Mouse (Mus musculus) cerebellum, adult 2 months (tissue): Measurements from ENCODE around the gene Rplp1. TPM values are rescaled to one million over a fixed set of nuclear protein-coding genes. Genes with fewer than 3 reads are reported as not detected.
A peak's percentile ranks its signal among the peaks of the same experiment; 100 is the strongest.

Experiments used
- DNase-seq, 2 experiments: peaks; one replicate each; pipeline ENCODE4 v3.0.0; 2021
- H3K27ac ChIP-seq: fragments of 200-500 bp; 2 replicates; pipeline ENCODE4 v1.5.1; 2012; ENCODE audit warnings: low read length, control low read depth, inconsistent platforms; ENCODE audit not compliant: insufficient read depth
- H3K27me3 ChIP-seq: fragments of 200-500 bp; 2 replicates; pipeline ENCODE4 v1.6.1; 2012; ENCODE audit warnings: inconsistent platforms, mild to moderate bottlenecking, low read length, moderate library complexity; ENCODE audit not compliant: control insufficient read depth, insufficient read depth
- H3K4me1 ChIP-seq: fragments of 200-500 bp; 2 replicates; pipeline ENCODE4 v1.6.1; 2011; ENCODE audit warnings: low read length; ENCODE audit not compliant: control insufficient read depth, insufficient read depth
- H3K4me3 ChIP-seq: fragments of 200-500 bp; replicated peaks from 2 replicates; pipeline ENCODE3; 2011; ENCODE audit warnings: mild to moderate bottlenecking, low read depth, low read length, control low read depth; ENCODE audit not compliant: insufficient read depth
- CTCF ChIP-seq: fragments of 200-500 bp; IDR thresholded peaks from 2 replicates; pipeline ENCODE4 v1.5.1; 2011; ENCODE audit warnings: low read depth, mild to moderate bottlenecking, control low read depth, low read length, moderate library complexity, borderline replicate concordance; ENCODE audit not compliant: insufficient read depth
- POLR2A ChIP-seq: fragments of 200-500 bp; IDR thresholded peaks from 2 replicates; pipeline ENCODE4 v1.6.1; 2011; ENCODE audit warnings: low read length, control low read depth, borderline replicate concordance; ENCODE audit not compliant: insufficient read depth
- WGBS: fragments of 180-500 bp; shearing (Covaris S2); methylation state at CpG from one replicate; pipeline ENCODE4 v1.1.7; 2018; 5-methylcytosine and 5-hydroxymethylcytosine counted together
- polyA plus RNA-seq: library from polyadenylated mRNA; depleted of rRNA; stranded (reverse); fragments of >200 nt; gene quantifications from 2 replicates; pipeline ENCODE4 v1.2.3, GENCODE M21; 2012

Gene Rplp1
- polyA plus RNA-seq, 1 experiment = 2,566 TPM

DNA sequence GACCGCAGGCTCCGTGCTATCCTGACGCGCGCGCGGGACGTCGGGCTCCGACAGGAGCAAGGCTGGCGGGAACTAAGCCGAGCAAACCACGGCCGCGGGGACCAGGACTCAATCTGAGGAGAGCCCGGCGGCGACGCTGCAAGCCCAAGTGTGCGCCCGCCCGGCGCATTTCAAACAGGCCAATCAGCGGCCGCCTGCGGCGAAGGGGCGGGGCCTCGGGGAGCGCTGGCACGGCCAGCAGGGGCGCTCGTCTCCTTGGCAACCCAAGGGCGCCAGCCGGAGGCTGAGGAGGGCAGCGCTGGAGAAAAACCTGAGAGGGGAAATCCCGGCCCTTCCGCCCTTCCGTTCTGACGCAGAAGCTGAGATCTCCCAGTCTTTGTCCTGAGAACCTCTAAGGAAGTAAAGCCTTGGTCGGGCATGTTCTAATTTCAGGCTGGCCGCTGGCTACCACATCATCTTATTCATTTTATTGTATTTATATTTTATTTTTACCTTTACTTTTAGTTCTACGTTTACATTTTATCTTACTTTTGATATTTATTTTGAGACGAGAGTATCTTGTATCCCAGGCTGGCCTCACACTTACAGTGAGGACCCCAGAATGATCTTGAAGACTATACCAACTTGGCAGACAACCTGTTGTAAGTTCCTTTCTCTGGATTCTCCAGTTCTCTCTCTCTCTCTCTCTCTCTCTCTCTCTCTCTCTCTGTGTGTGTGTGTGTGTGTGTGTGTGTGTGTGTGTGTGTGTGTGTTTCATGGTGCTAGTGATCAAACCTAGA is 32.5 kb upstream of the Rplp1 start, which contains the start of gene Kif23:
Gene Kif23, minus strand, starts transcription at position 152 of the 779 bp plus-strand sequence.
- DNase-seq = peak; percentile 93 to 97
- Histone ChIP-seq H3K4me1 (no peaks in the 10 kb centered on the region), H3K27ac (no peak within 1 kb of the TSS), H3K4me3 (peak within 1 kb of the TSS; percentile 63), H3K27me3 (no peaks in the 10 kb centered on the region)
- WGBS = under 1% methylated on average over 44 of the region's 44 CpGs
- TF ChIP-seq CTCF = peak; percentile 55; the same call in 1 of the 2 replicates
- no peak for TF ChIP-seq POLR2A

DNA sequence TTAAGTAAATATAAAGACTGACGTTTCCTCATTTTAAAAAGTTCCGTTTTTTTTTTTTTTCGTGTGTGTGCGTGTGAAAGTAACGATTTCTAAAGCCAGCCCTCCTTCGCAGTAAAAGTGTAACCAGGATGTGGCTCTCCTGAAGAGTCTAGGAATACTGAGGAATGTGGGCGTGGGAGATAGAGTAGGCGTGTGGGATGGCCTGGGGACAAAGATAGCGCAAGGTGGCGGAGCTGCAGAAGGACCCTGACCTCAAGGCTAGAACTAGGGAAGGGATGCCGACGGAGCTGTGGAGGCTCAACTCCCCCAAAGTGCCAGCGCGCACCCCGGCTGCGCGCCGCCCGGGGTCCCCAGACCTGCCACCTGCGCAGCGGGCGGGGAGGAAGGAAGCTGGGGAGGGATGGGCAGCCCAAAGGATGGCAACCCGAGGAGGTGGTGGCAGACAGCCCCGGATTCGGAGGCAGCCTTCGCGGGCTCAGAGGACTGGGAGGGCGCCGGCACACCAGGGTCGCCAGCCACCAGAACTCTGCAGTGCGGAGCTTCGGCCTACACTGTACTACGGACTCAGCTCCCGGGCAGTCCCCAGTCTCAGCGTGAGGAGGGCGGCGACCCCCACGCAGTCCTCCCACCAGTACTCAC is 31.8 kb upstream of the Rplp1 start:
- DNase-seq = no peak
- H3K27me3 ChIP-seq = no peaks in the 10 kb centered on the region
- H3K27ac ChIP-seq = no peak overlapping the region
- WGBS = 1% methylated on average over 38 of the region's 38 CpGs
- no peaks in the 10 kb centered on the region for H3K4me1 ChIP-seq
- peak overlapping the region; percentile 63 for H3K4me3 ChIP-seq
- TF ChIP-seq POLR2A (no peak), CTCF (no peak)

DNA sequence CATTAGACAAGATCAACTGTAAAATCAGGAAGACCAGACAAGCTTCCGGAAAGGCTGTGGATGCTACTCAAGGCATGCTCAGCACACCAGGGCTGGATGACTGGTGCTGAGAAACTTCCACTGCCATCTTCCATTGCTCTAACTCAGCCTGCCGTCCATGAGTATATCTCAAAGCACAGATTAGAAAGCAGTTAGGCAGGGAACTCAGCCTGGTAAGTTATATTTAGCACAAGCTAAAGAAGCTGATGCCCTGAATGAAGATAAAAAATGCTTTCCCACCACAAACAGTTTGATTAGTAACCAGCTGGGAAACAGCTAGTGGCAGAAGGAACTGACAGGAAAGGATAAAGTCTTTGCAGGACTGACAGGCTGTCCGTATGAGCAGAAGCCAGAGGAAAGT is 26.7 kb upstream of the Rplp1 start:
- no peak for TF ChIP-seq POLR2A
- no peak for TF ChIP-seq CTCF
- H3K27ac ChIP-seq = no peak overlapping the region
- no peaks in the 10 kb centered on the region for H3K27me3 ChIP-seq
- 87% methylated on average over 3 of the region's 3 CpGs for WGBS
- H3K4me3 ChIP-seq = no peak overlapping the region
- no peaks in the 10 kb centered on the region for H3K4me1 ChIP-seq
- no peak for DNase-seq

DNA sequence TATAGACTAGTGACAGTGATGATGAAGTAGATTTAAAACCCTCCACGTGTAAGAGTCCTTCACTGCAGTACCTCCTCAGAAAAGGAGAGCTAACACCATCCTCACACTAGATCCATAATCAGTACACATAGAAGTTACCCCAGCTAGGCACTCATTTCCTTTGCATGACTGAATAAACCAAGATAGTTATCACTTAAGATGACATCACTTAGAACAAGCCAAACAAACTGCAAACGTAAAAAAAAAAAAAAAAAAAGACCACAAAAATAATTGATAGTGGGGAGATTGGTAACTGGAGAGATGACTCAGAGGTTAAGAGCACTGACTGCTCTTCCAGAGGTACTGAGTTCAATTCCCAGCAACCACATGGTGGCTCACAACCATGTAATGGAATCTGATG is 19.0 kb upstream of the Rplp1 start:
- Histone ChIP-seq H3K4me3 (no peak overlapping the region), H3K27me3 (no peaks in the 10 kb centered on the region), H3K27ac (no peak overlapping the region), H3K4me1 (no peaks in the 10 kb centered on the region)
- 92% methylated on average over 2 of the region's 2 CpGs for WGBS
- DNase-seq = no peak
- TF ChIP-seq CTCF (no peak), POLR2A (no peak)

DNA sequence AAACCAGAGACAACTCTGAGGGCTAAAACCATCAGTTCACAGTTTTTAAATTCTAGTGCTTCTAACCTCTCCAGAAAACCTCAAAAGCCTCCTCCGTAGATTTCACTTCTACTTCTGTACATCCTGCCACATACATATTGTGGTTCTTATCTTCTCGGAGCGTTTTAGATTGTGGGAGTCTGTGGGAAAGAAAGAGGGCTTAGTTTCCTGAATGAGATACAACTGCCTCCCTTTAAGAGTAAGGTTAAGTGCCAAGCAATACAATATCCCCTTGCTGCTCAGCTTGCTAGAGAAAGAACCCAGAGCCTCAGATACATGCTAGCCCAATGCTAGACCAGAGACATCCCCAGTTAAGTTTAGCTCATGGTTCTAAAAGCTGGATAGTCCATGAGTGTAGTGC is 17.7 kb upstream of the Rplp1 start:
- WGBS = 93% methylated on average over 3 of the region's 3 CpGs
- no peak for TF ChIP-seq CTCF
- TF ChIP-seq POLR2A = no peak
- Histone ChIP-seq H3K27ac (no peak overlapping the region), H3K27me3 (no peaks in the 10 kb centered on the region), H3K4me1 (no peaks in the 10 kb centered on the region), H3K4me3 (no peak overlapping the region)
- DNase-seq = no peak

DNA sequence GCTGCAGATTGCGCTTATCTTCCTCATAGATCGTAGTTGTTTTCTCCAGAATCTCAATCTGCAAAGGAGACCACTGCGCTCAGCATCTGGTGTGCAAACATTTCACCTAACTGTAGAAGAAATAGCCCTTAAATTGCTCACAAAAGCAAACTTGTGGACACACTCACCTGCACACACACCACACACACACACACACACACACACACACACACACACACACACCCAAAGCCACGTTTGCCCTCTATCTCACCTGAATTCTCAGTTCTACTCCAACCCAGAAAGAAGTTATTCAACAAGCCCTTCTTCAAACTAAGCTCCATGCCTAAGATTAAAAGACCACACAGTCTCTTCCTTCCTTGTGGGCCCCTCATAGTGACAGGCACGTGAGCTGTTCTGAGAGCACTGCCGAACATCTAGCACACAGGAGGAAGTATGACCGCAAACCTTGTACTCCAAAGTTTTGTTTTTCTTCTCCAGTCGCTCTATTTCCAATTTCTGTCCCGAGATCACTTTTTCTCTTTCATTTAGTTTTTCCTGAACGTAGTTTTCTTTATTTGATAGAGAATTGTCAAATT is 10.8 kb upstream of the Rplp1 start:
- H3K4me1 ChIP-seq = no peaks in the 10 kb centered on the region
- no peak overlapping the region for H3K27ac ChIP-seq
- H3K4me3 ChIP-seq = no peak overlapping the region
- no peak for TF ChIP-seq POLR2A
- no peak for TF ChIP-seq CTCF
- no peak for DNase-seq
- no peaks in the 10 kb centered on the region for H3K27me3 ChIP-seq
- whole genome bisulfite sequencing = 94% methylated on average over 10 of the region's 10 CpGs

DNA sequence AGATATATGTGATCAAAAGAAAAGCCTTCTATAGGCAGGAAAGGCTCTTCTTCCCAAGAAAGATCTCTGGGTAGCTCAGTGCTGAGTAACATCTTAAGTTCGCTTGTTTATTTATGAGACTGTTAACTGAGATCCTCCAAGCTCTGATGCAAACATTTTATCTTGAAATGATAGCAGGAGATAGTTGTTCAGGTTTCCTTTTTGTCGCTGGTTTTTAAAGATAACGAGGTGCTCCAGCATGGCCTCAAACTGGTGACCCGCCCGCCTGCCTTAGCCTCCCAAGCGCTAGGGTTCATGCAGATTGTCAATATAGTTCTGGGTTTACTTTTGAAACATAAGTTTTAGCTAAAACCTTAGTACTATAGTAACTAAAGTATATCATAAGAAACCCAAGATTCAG is 6.0 kb upstream of the Rplp1 start:
- no peak overlapping the region for H3K27ac ChIP-seq
- no peaks in the 10 kb centered on the region for H3K4me1 ChIP-seq
- H3K27me3 ChIP-seq = no peaks in the 10 kb centered on the region
- no peak for DNase-seq
- WGBS = 96% methylated on average over 6 of the region's 6 CpGs
- H3K4me3 ChIP-seq = no peak overlapping the region
- TF ChIP-seq CTCF = no peak
- no peak for TF ChIP-seq POLR2A

DNA sequence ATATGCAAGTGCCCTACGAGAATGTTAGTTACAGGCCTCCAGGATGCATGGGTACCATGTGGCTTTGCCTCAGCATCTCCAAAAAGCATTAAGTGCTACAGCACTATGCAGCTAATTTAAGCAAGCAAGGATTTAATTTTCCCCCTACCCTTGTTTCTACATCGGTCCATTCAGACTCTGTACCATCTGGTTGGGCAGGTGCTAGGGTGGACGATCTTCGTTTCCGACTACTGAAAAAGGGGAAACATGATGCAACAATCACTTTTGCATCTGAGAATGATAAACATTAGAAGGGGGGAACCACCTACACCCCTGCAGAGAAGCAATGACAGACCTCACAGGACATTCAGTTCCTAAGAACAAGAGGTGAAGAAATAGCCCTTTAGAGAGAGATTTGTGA is 5.1 kb upstream of the Rplp1 start:
- no peaks in the 10 kb centered on the region for H3K4me1 ChIP-seq
- no peak for DNase-seq
- no peaks in the 10 kb centered on the region for H3K27me3 ChIP-seq
- no peak overlapping the region for H3K4me3 ChIP-seq
- H3K27ac ChIP-seq = no peak overlapping the region
- TF ChIP-seq POLR2A (no peak), CTCF (no peak)
- 93% methylated on average over 5 of the region's 5 CpGs for WGBS
